Mouse (Mus musculus) liver, adult 2 months (tissue): ENCODE results near the gene Slc22a23.

Experiments used
- CTCF ChIP-seq: fragments of 200-500 bp; IDR thresholded peaks from 2 replicates; pipeline ENCODE4 v1.5.1; 2011; ENCODE audit warnings: low read depth, low read length, control low read depth
- POLR2A ChIP-seq: fragments of 200-500 bp; IDR thresholded peaks from 2 replicates; pipeline ENCODE4 v1.6.1; 2011; ENCODE audit warnings: low read length, control low read depth; ENCODE audit not compliant: insufficient read depth; ENCODE audit errors: extremely low read depth

DNA sequence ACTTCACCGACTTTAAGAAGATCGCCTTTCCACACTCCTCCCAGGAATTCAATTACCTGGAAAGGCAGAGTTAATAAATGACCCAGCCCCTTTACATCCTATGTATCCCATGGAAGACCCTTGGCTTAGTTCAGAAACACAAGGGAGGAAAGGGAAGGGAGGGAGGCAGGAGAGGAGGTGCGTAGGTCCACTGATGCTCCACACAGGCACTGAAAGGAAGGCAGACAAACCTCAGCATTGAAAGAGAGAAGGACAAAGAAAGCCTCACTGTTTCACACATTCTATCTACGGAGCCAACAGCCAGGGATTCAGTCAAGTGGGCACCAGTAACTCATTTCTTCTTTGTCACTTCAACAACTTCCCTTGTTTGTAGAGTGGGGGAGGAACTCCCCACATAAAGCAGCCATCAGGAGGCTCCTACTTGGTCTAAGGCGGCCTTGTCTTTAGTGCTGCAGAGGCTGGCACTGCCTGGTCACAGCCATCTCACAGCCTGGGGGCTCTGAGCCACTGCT lies 66.2 kb downstream of the Slc22a23 start:
- TF ChIP-seq CTCF (no peak), POLR2A (no peak)
